Mouse (Mus musculus) erythroblast, embryonic 14.5 days (primary cell): ENCODE data around the gene Gm38431.

Experiments used
- GATA1 ChIP-seq: IDR thresholded peaks from 2 replicates; pipeline ENCODE4 v1.6.1; 2012; ENCODE audit warnings: low read length, inconsistent platforms, mixed read lengths
- TAL1 ChIP-seq: IDR thresholded peaks from 3 replicates; pipeline ENCODE4 v1.6.1; 2012; ENCODE audit warnings: low read length, inconsistent platforms, mixed read lengths

- TF ChIP-seq GATA1 (no peak), TAL1 (no peak)
Observed at GRCm38 (mm10) chr9:21025258-21025810, 66.5 kb downstream of the Gm38431 start.
